Mouse (Mus musculus): ENCODE data around the gene Farp1. TPM values are rescaled to one million over a fixed set of nuclear protein-coding genes. Genes with fewer than 3 reads are reported as not detected.
"Not testable (repeated sequence)": the region's sequence is repeated elsewhere in the genome, so short reads cannot be mapped to it uniquely, and the experiment has no call there.

The Farp1 gene
- polyA plus RNA-seq, 1 experiment from 2014 or later: 32.4 TPM

GRCm38 (mm10) chr14:121035663-121036473 is 868 bp downstream of the Farp1 start:
- under 1% methylated on average over 73 of the region's 100 CpGs for WGBS
- peaks cover 42% of the 10 kb centered on the region for H3K4me1 ChIP-seq (replicated peaks)
- H3K27me3 ChIP-seq (replicated peaks): no peaks in the 10 kb centered on the region
- peak; percentile 82 for ATAC-seq (ENCODE audit: insufficient number of reproducible peaks, low FRiP score)
- peak overlapping the region; percentile 96 for H3K4me2 ChIP-seq
- H3K27ac ChIP-seq (ENCODE audit: poor library complexity, severe bottlenecking): peak overlapping the region; percentile 78
- no peaks in the 10 kb centered on the region for H3K36me3 ChIP-seq
- peak overlapping the region; percentile 74 for H3K4me3 ChIP-seq
- H3K9ac ChIP-seq: peak overlapping the region; percentile 89
- H3K9me3 ChIP-seq (replicated peaks): peaks cover 2% of the 10 kb centered on the region; the same call in 1 of the 2 replicates

GRCm38 (mm10) chr14:121036612-121037221 is 1.7 kb downstream of the Farp1 start:
- Histone ChIP-seq H3K36me3 (no peaks in the 10 kb centered on the region), H3K4me2 (peak overlapping the region; percentile 96), H3K9me3 (replicated peaks) (no peaks in the 10 kb centered on the region), H3K4me1 (replicated peaks) (peaks cover 42% of the 10 kb centered on the region), H3K27me3 (replicated peaks) (no peaks in the 10 kb centered on the region), H3K9ac (peak overlapping the region; percentile 89), H3K27ac (ENCODE audit: poor library complexity, severe bottlenecking) (peak overlapping the region; percentile 78), H3K4me3 (peak overlapping the region; percentile 74)
- 3% methylated on average over 19 of the region's 19 CpGs for WGBS
- ATAC-seq (ENCODE audit: insufficient number of reproducible peaks, low FRiP score): no peak

- Histone ChIP-seq H3K36me3 (no peaks in the 10 kb centered on the region), H3K9me3 (replicated peaks) (no peaks in the 10 kb centered on the region), H3K27ac (ENCODE audit: poor library complexity, severe bottlenecking) (peak overlapping the region; percentile 78), H3K9ac (peak overlapping the region; percentile 89; the same call in 1 of the 2 replicates), H3K4me1 (replicated peaks) (peaks cover 42% of the 10 kb centered on the region), H3K27me3 (replicated peaks) (no peaks in the 10 kb centered on the region), H3K4me2 (peak overlapping the region; percentile 96), H3K4me3 (peak overlapping the region; percentile 74)
- WGBS: 30% methylated on average over 7 of the region's 7 CpGs
- ATAC-seq (ENCODE audit: insufficient number of reproducible peaks, low FRiP score): 0 out of 2 replicates have a peak, but pooled peaks have one; percentile 18
These were observed 2.3 kb downstream of the Farp1 start for GRCm38 (mm10) chr14:121037276-121037675.

- Histone ChIP-seq H3K27me3 (replicated peaks) (no peaks in the 10 kb centered on the region), H3K4me1 (replicated peaks) (peaks cover 50% of the 10 kb centered on the region), H3K4me3 (no peak overlapping the region), H3K9me3 (replicated peaks) (no peaks in the 10 kb centered on the region), H3K4me2 (peak overlapping the region; percentile 40; the same call in 1 of the 2 replicates), H3K9ac (no peak overlapping the region), H3K27ac (ENCODE audit: poor library complexity, severe bottlenecking) (peak overlapping the region; percentile 47; the same call in 1 of the 2 replicates), H3K36me3 (no peaks in the 10 kb centered on the region)
- WGBS: 60% methylated on average over 5 of the region's 5 CpGs
- ATAC-seq (ENCODE audit: insufficient number of reproducible peaks, low FRiP score): no peak
These were observed 3.7 kb downstream of the Farp1 start for GRCm38 (mm10) chr14:121038676-121039075.

GRCm38 (mm10) chr14:121044145-121044544 is 9.1 kb downstream of the Farp1 start:
- WGBS: 78% methylated on average over 3 of the region's 3 CpGs
- no peaks in the 10 kb centered on the region for H3K27me3 ChIP-seq (replicated peaks)
- no peaks in the 10 kb centered on the region for H3K9me3 ChIP-seq (replicated peaks)
- ATAC-seq (ENCODE audit: insufficient number of reproducible peaks, low FRiP score): no peak
- H3K36me3 ChIP-seq: no peaks in the 10 kb centered on the region
- H3K4me1 ChIP-seq (replicated peaks): peaks cover 46% of the 10 kb centered on the region
- H3K9ac ChIP-seq: no peak overlapping the region
- H3K4me2 ChIP-seq: no peak overlapping the region
- no peak overlapping the region for H3K4me3 ChIP-seq
- H3K27ac ChIP-seq (ENCODE audit: poor library complexity, severe bottlenecking): no peak overlapping the region

- ATAC-seq (ENCODE audit: insufficient number of reproducible peaks, low FRiP score): no peak
- H3K36me3 ChIP-seq: no peaks in the 10 kb centered on the region
- no peak overlapping the region for H3K4me3 ChIP-seq
- H3K27ac ChIP-seq (ENCODE audit: poor library complexity, severe bottlenecking): 0 out of 2 replicates have a peak overlapping the region, but pooled peaks have one; percentile 3
- H3K4me2 ChIP-seq: no peak overlapping the region
- H3K4me1 ChIP-seq (replicated peaks): peaks cover 51% of the 10 kb centered on the region
- no peaks in the 10 kb centered on the region for H3K9me3 ChIP-seq (replicated peaks)
- 47% methylated on average over 9 of the region's 9 CpGs for WGBS
- no peaks in the 10 kb centered on the region for H3K27me3 ChIP-seq (replicated peaks)
- H3K9ac ChIP-seq: 0 out of 2 replicates have a peak overlapping the region, but pooled peaks have one; percentile 16
These were observed 11.4 kb downstream of the Farp1 start for GRCm38 (mm10) chr14:121046313-121046961.

- Histone ChIP-seq H3K27ac (ENCODE audit: poor library complexity, severe bottlenecking) (no peak overlapping the region), H3K4me1 (replicated peaks) (peaks cover 63% of the 10 kb centered on the region), H3K9ac (no peak overlapping the region), H3K4me2 (no peak overlapping the region), H3K36me3 (no peaks in the 10 kb centered on the region), H3K9me3 (replicated peaks) (no peaks in the 10 kb centered on the region), H3K4me3 (no peak overlapping the region), H3K27me3 (replicated peaks) (no peaks in the 10 kb centered on the region)
- no peak for ATAC-seq (ENCODE audit: insufficient number of reproducible peaks, low FRiP score)
- 39% methylated on average over 6 of the region's 6 CpGs for WGBS
These were observed 12.8 kb downstream of the Farp1 start for GRCm38 (mm10) chr14:121047780-121048179.

GRCm38 (mm10) chr14:121051002-121051401 is 16.0 kb downstream of the Farp1 start:
- H3K36me3 ChIP-seq; H3K4me2 ChIP-seq; H3K27ac ChIP-seq (ENCODE audit: poor library complexity, severe bottlenecking); H3K4me3 ChIP-seq; H3K9me3 ChIP-seq (replicated peaks); H3K9ac ChIP-seq; H3K27me3 ChIP-seq (replicated peaks); ATAC-seq (ENCODE audit: insufficient number of reproducible peaks, low FRiP score): not testable (repeated sequence)
- 77% methylated on average over 3 of the region's 4 CpGs for WGBS
- peaks cover 77% of the 10 kb centered on the region for H3K4me1 ChIP-seq (replicated peaks)

- Histone ChIP-seq H3K27ac (ENCODE audit: poor library complexity, severe bottlenecking) (peak overlapping the region; percentile 73), H3K9me3 (replicated peaks) (no peaks in the 10 kb centered on the region), H3K36me3 (no peaks in the 10 kb centered on the region), H3K4me3 (peak overlapping the region; percentile 13; the same call in 1 of the 2 replicates), H3K4me1 (replicated peaks) (peaks cover 61% of the 10 kb centered on the region), H3K4me2 (peak overlapping the region; percentile 51), H3K27me3 (replicated peaks) (no peaks in the 10 kb centered on the region), H3K9ac (no peak overlapping the region)
- peak; percentile 78 for ATAC-seq (ENCODE audit: insufficient number of reproducible peaks, low FRiP score)
- 5% methylated on average over 5 of the region's 5 CpGs for WGBS
These were observed 18.1 kb downstream of the Farp1 start for GRCm38 (mm10) chr14:121053020-121053518.

GRCm38 (mm10) chr14:121054062-121054461 is 19.1 kb downstream of the Farp1 start:
- Histone ChIP-seq H3K4me1 (replicated peaks) (peaks cover 63% of the 10 kb centered on the region), H3K9me3 (replicated peaks) (no peaks in the 10 kb centered on the region), H3K4me3 (no peak overlapping the region), H3K4me2 (no peak overlapping the region), H3K9ac (no peak overlapping the region), H3K27me3 (replicated peaks) (no peaks in the 10 kb centered on the region), H3K36me3 (no peaks in the 10 kb centered on the region), H3K27ac (ENCODE audit: poor library complexity, severe bottlenecking) (no peak overlapping the region)
- WGBS: 74% methylated on average over 5 of the region's 5 CpGs
- ATAC-seq (ENCODE audit: insufficient number of reproducible peaks, low FRiP score): no peak

- WGBS: 97% methylated on average over 5 of the region's 5 CpGs
- Histone ChIP-seq H3K36me3 (no peaks in the 10 kb centered on the region), H3K27me3 (replicated peaks) (no peaks in the 10 kb centered on the region), H3K9me3 (replicated peaks) (no peaks in the 10 kb centered on the region), H3K4me2 (no peak overlapping the region), H3K4me1 (replicated peaks) (peaks cover 75% of the 10 kb centered on the region), H3K4me3 (no peak overlapping the region), H3K9ac (no peak overlapping the region), H3K27ac (ENCODE audit: poor library complexity, severe bottlenecking) (no peak overlapping the region)
- no peak for ATAC-seq (ENCODE audit: insufficient number of reproducible peaks, low FRiP score)
These were observed 22.8 kb downstream of the Farp1 start for GRCm38 (mm10) chr14:121057750-121058149.

All from heart, embryonic 12.5 days (tissue).